Mouse (Mus musculus) heart, postnatal 0 days (tissue): ENCODE measurements around the gene Mdc1. TPM values are rescaled to one million over a fixed set of nuclear protein-coding genes. Genes with fewer than 3 reads are reported as not detected.

Experiments used
- ATAC-seq: fragments of 200-750 bp; cut with Nextera tagmentation; 2 replicates; pipeline ENCODE4 v1.8.0; 2017; ENCODE audit warnings: low read depth, moderate number of reproducible peaks, moderate library complexity; ENCODE audit not compliant: insufficient read depth
- DNase-seq: peaks from one replicate; pipeline ENCODE4 v3.0.0-alpha.2; 2016; ENCODE audit warnings: low spot score
- H3K27ac ChIP-seq: fragments of 300-500 bp; sonication (generic); 2 replicates; pipeline ENCODE4 v1.5.1; 2014; ENCODE audit warnings: low read depth, mild to moderate bottlenecking
- H3K27me3 ChIP-seq: fragments of 300-500 bp; sonication (generic); 2 replicates; pipeline ENCODE4 v1.6.1; 2014; ENCODE audit warnings: low read length, mixed read lengths; ENCODE audit not compliant: control insufficient read depth, insufficient read depth
- H3K36me3 ChIP-seq: fragments of 300-500 bp; sonication (generic); replicated peaks from 2 replicates; pipeline ENCODE4 v1.6.1; 2014; ENCODE audit warnings: low read length, mixed read lengths; ENCODE audit not compliant: control insufficient read depth, insufficient read depth
- H3K4me1 ChIP-seq: fragments of 300-500 bp; sonication (generic); 2 replicates; pipeline ENCODE4 v1.6.1; 2014; ENCODE audit warnings: antibody characterized with exemption; ENCODE audit not compliant: control insufficient read depth, insufficient read depth
- H3K4me2 ChIP-seq: fragments of 300-500 bp; sonication (generic); 2 replicates; pipeline ENCODE4 v1.6.1; 2014; ENCODE audit warnings: low read depth, mild to moderate bottlenecking, low read length, moderate library complexity
- H3K4me3 ChIP-seq: fragments of 300-500 bp; sonication (generic); 2 replicates; pipeline ENCODE4 v1.5.1; 2014; ENCODE audit warnings: low read depth, low read length
- H3K9ac ChIP-seq: fragments of 300-500 bp; sonication (generic); replicated peaks from 2 replicates; pipeline ENCODE4 v1.6.1; 2014; ENCODE audit warnings: low read depth, low read length, mixed read lengths
- H3K9me3 ChIP-seq: fragments of 300-500 bp; sonication (generic); replicated peaks from 2 replicates; pipeline ENCODE4 v1.6.1; 2016; ENCODE audit warnings: low read length; ENCODE audit not compliant: control insufficient read depth
- CTCF ChIP-seq: IDR thresholded peaks from 2 replicates; pipeline ENCODE4 v1.5.1; 2016; ENCODE audit warnings: antibody characterized with exemption, control low read depth, low read depth
- EP300 ChIP-seq: IDR thresholded peaks from 2 replicates; pipeline ENCODE4 v1.6.1; 2016; ENCODE audit warnings: antibody characterized with exemption, low read depth
- WGBS: fragments of 180-500 bp; shearing (Covaris S2); extraction: QIAGEN DNeasy Blood & Tissue Kit; methylation state at CpG from one replicate; pipeline ENCODE4 v1.1.7; 2014; 5-methylcytosine and 5-hydroxymethylcytosine counted together
- polyA plus RNA-seq: library from polyadenylated mRNA; unstranded; fragments of >200 nt; fragmentation: Nextera tagmentation; extraction: Ambion mirVana; gene quantifications from 2 replicates; pipeline ENCODE4 v1.2.1, GENCODE M21; 2015
- total RNA-seq: library from RNA; depleted of rRNA; stranded (reverse); fragments of >200 nt; gene quantifications from 2 replicates; pipeline ENCODE4 v1.2.3, GENCODE M21; 2014; ENCODE audit warnings: low replicate concordance

Mdc1 gene
- total and polyA plus RNA-seq, 2 experiments from 2014 or later, result 2.3 to 5.4 TPM

- H3K4me1 ChIP-seq, result peaks cover 16% of the 10 kb centered on the region
- H3K4me3 ChIP-seq, result peak overlapping the region; percentile 66
- no peaks in the 10 kb centered on the region for H3K27me3 ChIP-seq
- under 1% methylated on average over 31 of the region's 38 CpGs for WGBS
- H3K36me3 ChIP-seq, result 0 out of 2 replicates have a peak, but pooled peaks cover 3% of the 10 kb centered on the region
- ATAC-seq (peak; percentile 34), DNase-seq (peak; percentile 67)
- no peak for TF ChIP-seq CTCF
- H3K27ac ChIP-seq, result peak overlapping the region; percentile 96
- peak overlapping the region; percentile 77 for H3K9ac ChIP-seq
- no peaks in the 10 kb centered on the region for H3K9me3 ChIP-seq
- peak overlapping the region; percentile 86 for H3K4me2 ChIP-seq
These were observed 25.0 kb downstream of the Mdc1 start for GRCm38 (mm10) chr17:35866281-35866831.

- 9% methylated on average over 26 of the region's 26 CpGs for WGBS
- Histone ChIP-seq H3K9me3 (no peaks in the 10 kb centered on the region), H3K27ac (peak overlapping the region; percentile 96), H3K4me1 (peaks cover 14% of the 10 kb centered on the region), H3K4me3 (peak overlapping the region; percentile 66), H3K9ac (peak overlapping the region; percentile 77), H3K27me3 (no peaks in the 10 kb centered on the region), H3K4me2 (peak overlapping the region; percentile 86), H3K36me3 (0 out of 2 replicates have a peak, but pooled peaks cover 5% of the 10 kb centered on the region)
- no peak for ATAC-seq
- TF ChIP-seq CTCF (0 out of 2 replicates have a peak, but pooled peaks have one; percentile 13), EP300 (no peak)
- DNase-seq, result peak; percentile 27
These were observed 25.9 kb downstream of the Mdc1 start for GRCm38 (mm10) chr17:35866911-35867890.

GRCm38 (mm10) chr17:35868165-35868820 lies 27.0 kb downstream of the Mdc1 start:
- H3K4me1 ChIP-seq, result peaks cover 14% of the 10 kb centered on the region
- no peaks in the 10 kb centered on the region for H3K27me3 ChIP-seq
- H3K4me3 ChIP-seq, result peak overlapping the region; percentile 66
- no peak for ATAC-seq
- TF ChIP-seq EP300 (no peak), CTCF (no peak)
- H3K36me3 ChIP-seq, result 0 out of 2 replicates have a peak, but pooled peaks cover 5% of the 10 kb centered on the region
- DNase-seq, result peak; percentile 36
- peak overlapping the region; percentile 77 for H3K9ac ChIP-seq
- WGBS, result 27% methylated on average over 15 of the region's 17 CpGs
- H3K27ac ChIP-seq, result peak overlapping the region; percentile 96
- peak overlapping the region; percentile 86 for H3K4me2 ChIP-seq
- H3K9me3 ChIP-seq, result no peaks in the 10 kb centered on the region

- WGBS, result under 1% methylated on average over 7 of the region's 7 CpGs
- H3K4me1 ChIP-seq, result peaks cover 14% of the 10 kb centered on the region
- H3K36me3 ChIP-seq, result 0 out of 2 replicates have a peak, but pooled peaks cover 5% of the 10 kb centered on the region
- no peaks in the 10 kb centered on the region for H3K27me3 ChIP-seq
- H3K4me2 ChIP-seq, result peak overlapping the region; percentile 86
- H3K9me3 ChIP-seq, result no peaks in the 10 kb centered on the region
- peak overlapping the region; percentile 96 for H3K27ac ChIP-seq
- ATAC-seq (no peak), DNase-seq (no peak)
- H3K4me3 ChIP-seq, result peak overlapping the region; percentile 66
- TF ChIP-seq CTCF, result no peak
- no peak for TF ChIP-seq EP300
- peak overlapping the region; percentile 77 for H3K9ac ChIP-seq
These were observed 27.6 kb downstream of the Mdc1 start for GRCm38 (mm10) chr17:35868961-35869345.

DNA sequence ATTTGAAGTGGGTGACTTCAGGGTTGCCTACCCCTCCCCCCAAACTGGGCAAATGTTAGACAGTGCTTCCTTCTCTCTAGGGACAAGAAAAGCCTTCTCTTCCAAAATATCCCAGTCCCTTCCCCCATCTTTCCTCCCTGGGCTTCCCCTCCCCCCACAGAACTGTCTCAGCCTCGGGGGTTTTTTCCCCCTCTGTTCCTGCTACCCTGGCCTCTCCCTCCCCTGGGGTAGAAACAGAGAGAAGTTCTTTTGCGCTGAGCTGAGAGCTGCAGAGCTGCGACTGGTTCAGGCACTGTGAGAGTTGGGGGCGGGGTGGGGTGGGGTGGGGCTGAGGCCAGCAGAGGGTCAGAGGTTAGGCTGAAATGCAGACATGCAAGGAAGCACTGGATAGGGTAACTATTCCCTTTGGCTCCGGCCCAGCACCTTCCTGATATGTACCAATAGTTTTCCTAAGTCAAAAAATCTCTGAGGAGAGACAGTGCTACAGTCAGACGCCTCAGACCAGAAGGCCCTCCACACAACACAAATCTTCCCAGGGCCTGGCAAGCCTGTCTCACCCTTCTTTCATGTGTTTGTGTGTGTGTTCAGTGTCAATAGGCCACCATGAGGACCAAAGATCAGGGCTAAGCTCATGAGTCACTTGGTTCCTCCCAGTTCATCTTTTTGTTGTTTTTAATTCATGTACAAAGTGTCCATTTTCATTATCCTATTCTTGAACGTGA lies 28.2 kb downstream of the Mdc1 start:
- WGBS, result 10% methylated on average over 7 of the region's 7 CpGs
- peak; percentile 44 for DNase-seq
- H3K4me1 ChIP-seq, result peaks cover 14% of the 10 kb centered on the region

More for the DNA sequence above, 28.2 kb downstream of the Mdc1 start:
- Histone ChIP-seq H3K4me2 (peak overlapping the region; percentile 86), H3K36me3 (peaks cover 10% of the 10 kb centered on the region; the same call in 1 of the 2 replicates), H3K9me3 (no peaks in the 10 kb centered on the region), H3K27ac (peak overlapping the region; percentile 96), H3K9ac (peak overlapping the region; percentile 77), H3K27me3 (no peaks in the 10 kb centered on the region), H3K4me3 (peak overlapping the region; percentile 66)
- no peak for TF ChIP-seq CTCF
- no peak for TF ChIP-seq EP300
- no peak for ATAC-seq
